Mouse (Mus musculus) adipose tissue, adult 10 weeks (tissue): ENCODE measurements around the gene Gm45753. TPM values are rescaled to one million over a fixed set of nuclear protein-coding genes. Genes with fewer than 3 reads are reported as not detected.

Experiments used
- polyA plus RNA-seq: library from polyadenylated mRNA; stranded (reverse); fragments of 350-450 nt; fragmentation: Illumina TruSeq; extraction: RNeasy Lipid Tissue Mini Kit (QIAGEN cat#74804); gene quantifications from one replicate; pipeline ENCODE4 v1.2.3, GENCODE M21; 2014; ENCODE audit warnings: low read depth, low replicate concordance

Gm45753 gene
- polyA plus RNA-seq, result 0.20 TPM

DNA sequence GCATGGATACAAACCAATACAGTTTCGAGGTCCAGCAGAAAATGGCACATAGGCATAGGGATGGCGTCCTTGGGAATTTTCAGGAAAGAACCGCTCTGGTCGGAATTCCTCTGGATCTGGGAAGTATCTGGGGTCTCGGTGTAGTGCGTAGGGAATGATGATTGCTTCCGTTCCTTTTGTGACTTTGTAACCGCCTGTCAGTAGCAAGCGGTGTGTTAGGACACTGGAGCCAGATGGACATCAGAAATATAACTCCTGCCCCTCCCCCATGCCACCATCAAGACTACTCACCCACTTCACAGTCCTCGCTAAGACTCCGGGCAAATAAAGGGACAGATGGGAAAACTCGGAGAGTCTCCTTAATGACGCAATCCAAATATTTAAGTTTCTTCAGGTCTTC lies at the start of gene Gm45753:
TSS of gene Gm45753 (minus strand) at position 101 of the 400 bp plus-strand sequence.

DNA sequence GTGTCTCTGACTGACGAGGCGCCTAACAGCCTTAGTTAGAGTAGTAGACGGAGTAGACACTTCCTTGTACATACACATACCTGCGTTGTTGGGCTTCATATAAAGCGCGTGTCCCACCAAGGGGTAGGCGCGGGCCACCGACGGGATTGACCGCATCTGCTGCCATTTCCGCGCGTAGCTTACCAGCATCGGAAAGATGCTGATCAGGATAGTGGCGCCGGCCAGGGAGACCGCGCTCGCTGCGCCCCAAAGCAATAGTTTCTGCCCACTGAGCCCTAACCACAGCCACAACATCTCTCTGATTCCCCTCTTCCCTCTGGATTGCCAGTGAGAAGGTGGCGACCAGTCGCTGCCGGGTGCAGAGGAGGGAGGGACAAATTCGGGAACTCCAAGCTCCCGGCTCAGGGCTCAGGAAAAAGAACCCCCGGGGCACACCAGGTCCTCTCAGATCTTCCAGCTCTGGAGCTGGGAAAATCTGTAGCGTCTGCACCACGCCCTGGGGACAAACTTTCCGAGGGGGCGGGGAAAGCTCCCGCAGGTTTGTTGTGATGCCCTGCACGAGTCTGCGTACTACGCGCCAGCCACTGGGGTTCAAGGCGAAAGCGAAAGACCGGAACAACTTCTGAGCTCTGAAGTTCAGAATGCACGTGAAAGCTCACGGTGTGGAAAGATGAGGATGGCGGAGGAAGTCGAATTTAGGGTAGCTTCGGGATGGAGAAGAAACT lies 24.6 kb upstream of the Gm45753 start, which contains the start of gene Cyp4v3:
TSS of gene Cyp4v3 (minus strand) at position 532 of the 725 bp plus-strand sequence.

DNA sequence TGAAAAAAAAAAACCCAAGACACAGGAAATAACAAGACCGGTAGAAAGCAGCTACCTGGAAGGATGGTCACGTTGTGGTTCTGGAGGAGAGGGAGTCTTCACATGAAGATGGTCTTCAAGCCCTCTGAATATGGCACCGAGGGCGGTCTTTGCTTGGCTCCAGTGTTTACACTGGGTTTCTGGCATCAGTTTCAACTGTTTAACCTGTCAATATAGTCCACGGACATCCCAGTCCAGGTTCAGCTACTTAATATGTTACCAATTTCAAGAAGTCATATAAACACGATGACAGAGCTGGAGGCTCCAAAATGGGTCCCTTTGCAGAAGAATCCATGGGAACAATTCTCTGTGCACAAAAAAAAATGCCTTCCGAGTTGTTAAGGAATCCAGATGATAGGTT lies 13.6 kb downstream of the Gm45753 start, which contains the start of gene Klkb1:
TSS of gene Klkb1 (minus strand) at position 173 of the 400 bp plus-strand sequence.

DNA sequence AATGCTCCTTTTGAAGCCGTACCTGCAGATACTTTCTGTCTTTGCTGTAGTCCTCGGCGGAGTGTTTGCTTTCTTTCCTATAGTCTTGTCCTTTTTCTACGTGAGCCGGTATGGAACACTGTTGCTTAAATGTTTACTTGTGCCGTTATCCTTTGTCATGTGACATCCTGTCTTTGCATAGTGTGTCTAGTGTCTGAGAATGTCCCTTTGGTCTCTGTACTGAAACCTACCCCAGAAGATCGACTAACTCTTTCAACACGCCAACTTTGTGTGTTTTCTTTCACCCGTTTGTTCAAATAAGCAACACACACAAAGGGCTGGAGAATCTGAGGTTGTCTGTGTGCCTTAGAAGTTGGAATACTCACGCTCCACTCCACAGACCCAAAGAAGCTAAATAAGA lies 46.3 kb downstream of the Gm45753 start, which contains the start of gene F11:
TSS of gene F11 (minus strand) at position 112 of the 400 bp plus-strand sequence.

Other genes starting within 250 kb of the Gm45753 start
- not detected for gene Mtnr1a, start 239.3 kb downstream of the Gm45753 start, polyA plus RNA-seq
- 0.20 TPM for gene F11, start 46.4 kb downstream of the Gm45753 start, polyA plus RNA-seq
- 1.1 TPM for gene Klkb1, start 13.6 kb downstream of the Gm45753 start, polyA plus RNA-seq
- 15.4 TPM for gene Cyp4v3, start 24.8 kb upstream of the Gm45753 start, polyA plus RNA-seq
- 10.1 TPM for gene Fam149a, start 73.8 kb upstream of the Gm45753 start, polyA plus RNA-seq
- 10.7 TPM for gene Tlr3, start 102.6 kb upstream of the Gm45753 start, polyA plus RNA-seq
- gene Sorbs2, start 199.3 kb upstream of the Gm45753 start, polyA plus RNA-seq, result 46.3 TPM